14 mouse cellular contexts compared by ENCODE assay signal in the genomic region with DNA sequence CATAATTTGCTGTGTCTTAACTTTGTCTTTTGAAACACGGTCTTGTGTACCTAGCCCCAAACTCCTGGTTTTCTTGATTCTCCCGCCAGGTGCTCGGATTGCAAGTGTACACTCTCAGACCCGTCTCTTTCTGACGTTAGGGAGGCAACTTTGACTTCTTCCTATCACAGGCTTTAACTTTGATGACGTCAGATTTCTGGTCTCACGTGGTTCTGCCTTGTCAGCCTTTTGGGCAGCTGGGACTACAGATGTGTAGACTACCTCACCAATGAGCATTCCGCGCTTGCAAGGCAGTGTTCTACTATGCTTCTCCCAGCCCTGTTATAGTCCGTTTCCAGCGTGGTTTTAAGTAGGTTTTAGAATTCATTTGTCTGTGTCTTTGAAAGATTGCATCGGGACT.
"Had no signal": no experiment of that assay in that cellular context is flagged by ENCODE, and none has a peak within 500 bp of the region (broad histone marks: within the 10 kb centered on the region; RNA-seq: fewer than 3 reads in every experiment).

No protein-coding gene starts in this region.

- ATAC-seq: midbrain, embryonic 16.5 days had no signal

- DNase-seq: lung, adult 18-20 months; lung, embryonic 14.5 days; lung, postnatal 10 days; lung, postnatal 4 days; midbrain, embryonic 14.5 days; retina, postnatal 1 day; right cerebral cortex, adult 18-20 months; right cerebral cortex, postnatal 25 days; right cerebral cortex, postnatal 4 days; spleen, adult 18-20 months; thymus, adult 18-20 months; thymus, postnatal 14 days; thymus, postnatal 36 days had no signal
